Mouse (Mus musculus) left cerebral cortex, adult 11 months (tissue): ENCODE results near the gene Erbb3.
A peak's percentile ranks its signal among the peaks of the same experiment; 100 is the strongest.
"Not testable (repeated sequence)": the region's sequence is repeated elsewhere in the genome, so short reads cannot be mapped to it uniquely, and the experiment has no call there.

ENCODE experiments used
- DNase-seq: peaks from one replicate; pipeline ENCODE4 v3.0.0; 2022; ENCODE audit warnings: low spot score

The Erbb3 gene

GRCm38 (mm10) chr10:128589464-128590192 lies at the start of gene Erbb3:
TSS of gene Erbb3 (minus strand) at chr10:128589652.
- no peak for DNase-seq

GRCm38 (mm10) chr10:128637011-128637410 lies 47.6 kb upstream of the Erbb3 start:
- no peak for DNase-seq

- no peak for DNase-seq
Measured at GRCm38 (mm10) chr10:128636561-128636960, 47.1 kb upstream of the Erbb3 start.

GRCm38 (mm10) chr10:128635697-128636096 lies 46.2 kb upstream of the Erbb3 start:
- no peak for DNase-seq

- no peak for DNase-seq
Measured at GRCm38 (mm10) chr10:128631571-128631970, 42.1 kb upstream of the Erbb3 start.

GRCm38 (mm10) chr10:128630306-128630705 lies 40.9 kb upstream of the Erbb3 start:
- DNase-seq: not testable (repeated sequence)

GRCm38 (mm10) chr10:128629746-128630145 lies 40.3 kb upstream of the Erbb3 start:
- DNase-seq: no peak

GRCm38 (mm10) chr10:128627398-128628317 lies 38.2 kb upstream of the Erbb3 start:
- DNase-seq: no peak

- DNase-seq: peak; percentile 95
Measured at GRCm38 (mm10) chr10:128626311-128627310, 37.2 kb upstream of the Erbb3 start, which contains the start of gene Rps26. TSS of gene Rps26 (minus strand) at chr10:128626747.

GRCm38 (mm10) chr10:128625287-128625894 lies 35.9 kb upstream of the Erbb3 start:
- no peak for DNase-seq

- not testable (repeated sequence) for DNase-seq
Measured at GRCm38 (mm10) chr10:128623106-128623613, 33.7 kb upstream of the Erbb3 start.

GRCm38 (mm10) chr10:128622702-128623101 lies 33.2 kb upstream of the Erbb3 start:
- DNase-seq: no peak

GRCm38 (mm10) chr10:128621986-128622520 lies 32.6 kb upstream of the Erbb3 start:
- no peak for DNase-seq

GRCm38 (mm10) chr10:128620241-128620640 lies 30.8 kb upstream of the Erbb3 start:
- DNase-seq: no peak

GRCm38 (mm10) chr10:128619148-128619547 lies 29.7 kb upstream of the Erbb3 start:
- not testable (repeated sequence) for DNase-seq

- no peak for DNase-seq
Measured at GRCm38 (mm10) chr10:128618570-128618969, 29.1 kb upstream of the Erbb3 start.

- DNase-seq: not testable (repeated sequence)
Measured at GRCm38 (mm10) chr10:128615798-128616448, 26.5 kb upstream of the Erbb3 start.

GRCm38 (mm10) chr10:128614934-128615333 lies 25.5 kb upstream of the Erbb3 start:
- DNase-seq: no peak

- DNase-seq: not testable (repeated sequence)
Measured at GRCm38 (mm10) chr10:128613820-128614219, 24.4 kb upstream of the Erbb3 start.

GRCm38 (mm10) chr10:128613154-128613440 lies 23.6 kb upstream of the Erbb3 start:
- DNase-seq: no peak
